Mouse (Mus musculus) heart, embryonic 14.5 days (tissue): ENCODE data around the gene Olfr1140. TPM values are rescaled to one million over a fixed set of nuclear protein-coding genes. Genes with fewer than 3 reads are reported as not detected.

Experiments used
- ATAC-seq: fragments of 200-750 bp; cut with Nextera tagmentation; 2 replicates; pipeline ENCODE4 v1.8.0; 2017; ENCODE audit warnings: low read depth, moderate TSS enrichment; ENCODE audit not compliant: insufficient number of reproducible peaks, insufficient read depth, low FRiP score
- H3K27ac ChIP-seq, 2 experiments: fragments of 200-500 bp in 1 of 2; fragments of 300-500 bp in 1 of 2; sonication (generic) in 1 of 2; replicated peaks in 1 of 2; 2 replicates each; pipeline ENCODE4 v1.5.1; 2012 to 2014; ENCODE audit warnings: low read depth in 2 of 2, low read length in 2 of 2, control low read depth in 1 of 2, mild to moderate bottlenecking in 1 of 2, mixed read lengths in 1 of 2; ENCODE audit not compliant: control insufficient read depth in 1 of 2, insufficient read depth in 1 of 2
- H3K27me3 ChIP-seq: fragments of 300-500 bp; sonication (generic); 2 replicates; pipeline ENCODE4 v1.6.1; 2014; ENCODE audit warnings: mild to moderate bottlenecking, low read length, control low read depth; ENCODE audit not compliant: control insufficient read depth, insufficient read depth
- H3K36me3 ChIP-seq: fragments of 300-500 bp; sonication (generic); 2 replicates; pipeline ENCODE4 v1.6.1; 2014; ENCODE audit warnings: mild to moderate bottlenecking, control low read depth, low read length, mixed read lengths; ENCODE audit not compliant: control insufficient read depth, insufficient read depth
- H3K4me1 ChIP-seq, 2 experiments: fragments of 200-500 bp in 1 of 2; fragments of 300-500 bp in 1 of 2; sonication (generic) in 1 of 2; 2 replicates each; pipeline ENCODE4 v1.6.1; 2012 to 2014; ENCODE audit warnings: low read length in 2 of 2, control low read depth in 1 of 2, mixed read lengths in 1 of 2; ENCODE audit not compliant: control insufficient read depth in 2 of 2, insufficient read depth in 2 of 2
- H3K4me2 ChIP-seq: fragments of 300-500 bp; sonication (generic); 2 replicates; pipeline ENCODE4 v1.6.1; 2014; ENCODE audit warnings: mild to moderate bottlenecking, low read length
- H3K4me3 ChIP-seq, 2 experiments: fragments of 200-500 bp in 1 of 2; fragments of 300-500 bp in 1 of 2; sonication (generic) in 1 of 2; 2 replicates each; pipeline ENCODE4 v1.5.1; 2012 to 2014; ENCODE audit warnings: low read length in 2 of 2, mild to moderate bottlenecking in 2 of 2, control low read depth in 1 of 2, low read depth in 1 of 2, moderate library complexity in 1 of 2; ENCODE audit not compliant: control insufficient read depth in 1 of 2, insufficient read depth in 1 of 2
- H3K9ac ChIP-seq: fragments of 300-500 bp; sonication (generic); 2 replicates; pipeline ENCODE4 v1.6.1; 2014; ENCODE audit warnings: mild to moderate bottlenecking, low read length
- H3K9me3 ChIP-seq: fragments of 300-500 bp; sonication (generic); 2 replicates; pipeline ENCODE4 v1.6.1; 2016; ENCODE audit warnings: low read length, control low read depth; ENCODE audit not compliant: control insufficient read depth
- WGBS: fragments of 180-500 bp; shearing (Covaris S2); extraction: QIAGEN DNeasy Blood & Tissue Kit; methylation state at CpG from one replicate; pipeline ENCODE4 v1.1.7; 2014; 5-methylcytosine and 5-hydroxymethylcytosine counted together
- polyA plus RNA-seq: library from polyadenylated mRNA; unstranded; fragments of >200 nt; fragmentation: Nextera tagmentation; extraction: Ambion mirVana; gene quantifications from 2 replicates; pipeline ENCODE4 v1.2.1, GENCODE M21; 2014

Gene Olfr1140
- not detected in 2 replicates for polyA plus RNA-seq

- H3K27me3 ChIP-seq = no peaks in the 10 kb centered on the region
- H3K9me3 ChIP-seq = no peaks in the 10 kb centered on the region
- no peak within 1 kb of the TSS for H3K9ac ChIP-seq
- WGBS = 80% methylated on average over 3 of the region's 3 CpGs
- H3K4me2 ChIP-seq = no peak within 1 kb of the TSS
- H3K4me1 ChIP-seq = no peaks in the 10 kb centered on the region
- H3K27ac ChIP-seq = no peak within 1 kb of the TSS
- no peaks in the 10 kb centered on the region for H3K36me3 ChIP-seq
- ATAC-seq = no peak
- no peak within 1 kb of the TSS for H3K4me3 ChIP-seq
These were observed at the start of gene Olfr1140 for GRCm38 (mm10) chr2:87743452-87743851. TSS of gene Olfr1140 (plus strand) at chr2:87743752.

GRCm38 (mm10) chr2:87693847-87694246 is 49.7 kb upstream of the Olfr1140 start, which contains the start of gene Olfr1136:
TSS of gene Olfr1136 (minus strand) at chr2:87693947.
- no peaks in the 10 kb centered on the region for H3K27me3 ChIP-seq
- H3K4me2 ChIP-seq = no peak within 1 kb of the TSS
- no peaks in the 10 kb centered on the region for H3K4me1 ChIP-seq
- H3K9me3 ChIP-seq = no peaks in the 10 kb centered on the region
- no peak within 1 kb of the TSS for H3K27ac ChIP-seq
- no peak for ATAC-seq
- no peaks in the 10 kb centered on the region for H3K36me3 ChIP-seq
- H3K4me3 ChIP-seq = no peak within 1 kb of the TSS
- H3K9ac ChIP-seq = no peak within 1 kb of the TSS

GRCm38 (mm10) chr2:87713079-87713478 is 30.5 kb upstream of the Olfr1140 start, which contains the start of gene Olfr1137:
TSS of gene Olfr1137 (minus strand) at chr2:87713179.
- no peak within 1 kb of the TSS for H3K4me2 ChIP-seq
- H3K36me3 ChIP-seq = no peaks in the 10 kb centered on the region
- ATAC-seq = no peak
- no peak within 1 kb of the TSS for H3K27ac ChIP-seq
- H3K4me1 ChIP-seq = no peaks in the 10 kb centered on the region
- no peaks in the 10 kb centered on the region for H3K9me3 ChIP-seq
- H3K4me3 ChIP-seq = no peak within 1 kb of the TSS
- no peaks in the 10 kb centered on the region for H3K27me3 ChIP-seq
- no peak within 1 kb of the TSS for H3K9ac ChIP-seq

- no peaks in the 10 kb centered on the region for H3K27me3 ChIP-seq
- no peak for ATAC-seq
- no peak within 1 kb of the TSS for H3K9ac ChIP-seq
- H3K4me3 ChIP-seq = no peak within 1 kb of the TSS
- no peak within 1 kb of the TSS for H3K27ac ChIP-seq
- no peak within 1 kb of the TSS for H3K4me2 ChIP-seq
- no peaks in the 10 kb centered on the region for H3K4me1 ChIP-seq
- no peaks in the 10 kb centered on the region for H3K36me3 ChIP-seq
- WGBS = 66% methylated on average over 1 of the region's 1 CpGs
- no peaks in the 10 kb centered on the region for H3K9me3 ChIP-seq
These were observed 3.7 kb upstream of the Olfr1140 start, which contains the start of gene Olfr1138 for GRCm38 (mm10) chr2:87739878-87740277. TSS of gene Olfr1138 (minus strand) at chr2:87739978.

GRCm38 (mm10) chr2:87753891-87754290 is 10.3 kb downstream of the Olfr1140 start, which contains the start of gene Olfr1141:
TSS of gene Olfr1141 (minus strand) at chr2:87753991.
- H3K4me1 ChIP-seq = no peaks in the 10 kb centered on the region
- 75% methylated on average over 1 of the region's 1 CpGs for WGBS

GRCm38 (mm10) chr2:87776143-87776542 is 32.6 kb downstream of the Olfr1140 start:
- Histone ChIP-seq H3K4me1 (no peaks in the 10 kb centered on the region), H3K27ac (no peak overlapping the region), H3K9ac (no peak overlapping the region), H3K4me2 (no peak overlapping the region), H3K9me3 (no peaks in the 10 kb centered on the region), H3K4me3 (no peak overlapping the region), H3K27me3 (no peaks in the 10 kb centered on the region), H3K36me3 (no peaks in the 10 kb centered on the region)
- WGBS = 38% methylated on average over 1 of the region's 1 CpGs
- ATAC-seq = no peak

More at GRCm38 (mm10) chr2:87753891-87754290, 10.3 kb downstream of the Olfr1140 start, which contains the start of gene Olfr1141:
- H3K4me3 ChIP-seq = no peak within 1 kb of the TSS
- no peaks in the 10 kb centered on the region for H3K36me3 ChIP-seq
- H3K4me2 ChIP-seq = no peak within 1 kb of the TSS
- no peak within 1 kb of the TSS for H3K9ac ChIP-seq
- H3K27me3 ChIP-seq = no peaks in the 10 kb centered on the region
- H3K9me3 ChIP-seq = no peaks in the 10 kb centered on the region
- no peak within 1 kb of the TSS for H3K27ac ChIP-seq
- ATAC-seq = no peak

- 82% methylated on average over 4 of the region's 4 CpGs for WGBS
- H3K27ac ChIP-seq = no peak within 1 kb of the TSS
- H3K4me2 ChIP-seq = no peak within 1 kb of the TSS
- H3K4me3 ChIP-seq = no peak within 1 kb of the TSS
- no peaks in the 10 kb centered on the region for H3K9me3 ChIP-seq
- no peaks in the 10 kb centered on the region for H3K36me3 ChIP-seq
- no peak within 1 kb of the TSS for H3K9ac ChIP-seq
- ATAC-seq = no peak
- H3K4me1 ChIP-seq = no peaks in the 10 kb centered on the region
- H3K27me3 ChIP-seq = no peaks in the 10 kb centered on the region
These were observed 35.6 kb downstream of the Olfr1140 start, which contains the start of gene Olfr152 for GRCm38 (mm10) chr2:87779183-87779582. TSS of gene Olfr152 (plus strand) at chr2:87779483.
